Mouse (Mus musculus) heart, adult 2 months (tissue): ENCODE measurements at regions not wholly inside any gene's neighbourhood (a gene's known extent, or its start where the extent isn't known, plus 50 kb on each side); places are given as distances from the start of the nearest gene placed in this dataset.

Experiments used
- CTCF ChIP-seq: fragments of 200-600 bp; IDR thresholded peaks from 2 replicates; pipeline ENCODE4 v1.8.1; 2022; ENCODE audit warnings: antibody characterized with exemption, mild to moderate bottlenecking, moderate library complexity
- POLR2A ChIP-seq: fragments of 200-500 bp; IDR thresholded peaks from 2 replicates; pipeline ENCODE4 v1.6.1; 2011; ENCODE audit warnings: mild to moderate bottlenecking, low read depth, low read length, control low read depth; ENCODE audit not compliant: insufficient read depth

GRCm38 (mm10) chr13:6862186-6862585 lies 213.6 kb upstream of the Pfkp start:
- TF ChIP-seq CTCF (no peak), POLR2A (no peak)
